Mouse (Mus musculus) v-Abl transformed pro-B cells (cell line): ENCODE measurements around the gene Kcna10.

Experiments
- in situ Hi-C, 2 experiments: fragments of 400-800 bp; cut with MboI; formaldehyde crosslinking; loops; one replicate each; pipeline ENCODE4 v1.15.1; 2025; ENCODE audit not compliant: unreplicated experiment in 2 of 2

Kcna10 gene

DNA sequence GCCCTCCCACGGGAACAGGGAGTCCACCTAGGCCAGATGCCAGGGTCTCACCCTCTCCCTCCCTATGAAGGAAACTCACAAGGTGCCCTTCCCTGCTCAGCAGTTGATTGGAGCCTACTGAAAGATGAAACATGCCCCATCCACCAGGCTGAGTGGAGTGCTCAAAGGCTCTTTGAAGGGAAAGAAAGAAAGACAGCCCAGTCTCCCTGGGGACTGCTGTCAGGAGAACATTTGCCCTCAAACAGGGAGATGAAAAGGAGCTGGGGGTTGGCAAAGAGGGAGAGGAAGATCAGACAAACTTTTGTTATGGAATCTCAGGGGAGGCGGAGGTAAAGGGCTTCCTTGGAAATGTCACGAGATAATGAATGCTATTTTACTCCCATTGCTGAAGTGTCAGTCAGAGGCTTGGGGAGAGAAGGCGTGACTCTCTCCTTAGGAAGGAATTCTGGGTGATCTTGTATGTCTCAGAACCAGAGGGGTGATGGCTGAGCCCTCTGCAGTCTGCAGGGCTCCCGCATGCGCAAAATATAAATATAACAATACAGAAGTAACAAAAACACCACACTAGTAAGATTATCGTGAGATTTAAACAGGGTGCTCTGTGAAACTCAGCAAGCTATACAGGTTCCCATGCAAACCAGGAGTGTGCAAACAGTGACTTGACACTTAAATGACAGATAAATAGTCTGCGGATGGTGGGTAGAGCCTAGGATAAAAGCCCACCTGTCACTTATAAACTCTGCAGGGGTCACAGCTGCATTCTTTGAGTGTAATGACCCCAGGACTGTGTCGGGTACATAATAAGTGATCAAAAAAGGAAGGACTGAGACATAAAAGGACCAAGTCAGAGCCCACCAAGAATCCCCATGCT, 18.7 kb downstream of the Kcna10 start:
- in situ Hi-C loops, result loop anchor here in 1 of 2 experiments (5.0 to 10.0 kb wide), 2 partner anchors 109 to 153 kb away; no protein-coding TSS in a partner anchor

DNA sequence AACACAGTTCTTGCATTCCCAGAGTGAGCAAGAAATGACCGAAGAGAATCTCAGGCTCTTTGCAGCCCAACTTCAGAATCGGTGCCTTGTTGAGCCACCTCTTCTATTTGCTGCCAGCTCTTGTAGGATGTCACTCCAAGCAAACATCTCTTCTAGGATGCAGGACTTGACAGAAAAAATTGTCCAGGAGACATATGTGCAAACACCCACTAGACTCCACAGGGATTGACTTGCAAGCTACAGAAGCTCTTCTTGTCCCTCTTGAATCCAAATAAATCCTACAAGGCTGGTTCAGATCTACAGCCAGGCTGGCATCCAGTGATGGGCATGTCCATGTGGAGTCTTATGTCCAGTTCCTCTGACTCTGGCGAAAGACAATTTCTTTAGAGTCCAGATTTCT, 21.6 kb downstream of the Kcna10 start:
- in situ Hi-C loops, result loop anchor here in 1 of 2 experiments (5.0 to 10.0 kb wide), 2 partner anchors 112 to 150 kb away; no protein-coding TSS in a partner anchor

DNA sequence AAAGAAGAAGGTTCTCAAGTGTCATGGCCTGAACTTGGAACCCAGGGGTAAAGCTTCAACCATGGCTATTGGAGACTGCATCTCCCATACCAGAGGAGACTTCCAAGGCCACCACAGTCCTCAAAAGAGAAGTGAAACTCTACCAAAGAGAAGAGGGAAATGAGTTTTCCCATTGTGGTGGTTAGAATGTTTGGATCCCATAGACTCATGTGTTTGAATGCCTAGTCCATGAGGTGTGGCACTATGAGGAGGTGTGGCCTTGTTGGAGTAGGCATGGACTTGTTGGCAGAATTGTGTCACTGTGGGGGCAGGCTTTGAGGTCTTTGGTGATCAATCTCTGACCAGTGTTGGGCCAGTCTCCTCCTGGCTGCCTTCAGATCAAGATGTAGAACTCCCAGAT, 22.3 kb downstream of the Kcna10 start:
- in situ Hi-C loops, result loop anchor here (5.0 to 10.0 kb wide), 4 partner anchors 67 to 257 kb away; no protein-coding TSS in a partner anchor

DNA sequence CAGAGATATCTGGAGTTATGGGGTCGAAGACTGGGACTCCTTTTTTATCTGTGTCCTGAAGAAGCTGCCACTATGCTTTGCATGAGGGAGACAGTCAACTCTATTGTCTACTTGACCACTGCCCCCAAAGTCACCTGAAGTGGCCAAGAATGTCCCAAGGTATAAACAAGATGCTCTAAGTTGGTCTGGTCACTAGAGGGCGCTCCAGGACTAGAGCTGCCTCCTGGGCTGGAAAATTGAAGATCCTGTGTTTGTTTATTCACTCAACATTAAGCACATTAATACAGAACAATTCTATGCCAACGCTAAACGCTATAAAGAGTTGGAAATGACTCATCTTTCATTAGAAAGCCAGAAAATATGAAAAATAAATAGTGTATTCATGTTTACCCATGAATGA, 23.1 kb downstream of the Kcna10 start:
- in situ Hi-C loops, result loop anchor here (5.0 to 10.0 kb wide), 4 partner anchors 66 to 256 kb away; no protein-coding TSS in a partner anchor

DNA sequence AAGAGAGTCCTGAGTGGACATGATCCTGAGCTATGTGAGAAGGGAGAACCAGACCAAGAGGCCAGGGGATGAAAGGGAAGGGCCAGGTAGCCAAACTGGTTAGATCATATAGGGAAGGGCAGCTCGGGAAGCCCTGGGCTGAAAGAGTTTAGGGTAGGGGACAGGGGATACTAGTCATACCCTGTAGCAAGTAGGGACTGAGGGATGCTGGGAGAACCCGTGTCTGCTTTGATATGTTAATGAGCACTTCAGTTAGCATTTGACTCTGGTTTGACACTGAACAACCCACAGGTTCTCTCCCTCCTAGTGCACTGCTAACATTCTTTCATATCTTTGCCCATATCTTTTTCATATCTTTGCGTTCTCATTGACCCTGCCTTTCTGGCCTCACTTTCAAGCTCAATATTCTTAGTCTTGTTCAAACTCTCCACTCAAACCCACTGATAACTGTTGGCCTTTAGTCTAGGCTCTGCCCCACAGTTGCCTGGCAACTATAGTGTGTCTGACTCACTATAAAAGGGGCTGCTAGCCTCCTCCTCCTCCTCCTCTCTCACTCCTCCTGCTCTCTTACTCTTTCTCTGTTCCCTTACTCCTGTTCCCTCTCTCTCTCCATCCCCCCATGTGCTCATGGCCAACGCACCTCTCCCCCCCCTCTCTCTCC, 23.8 kb downstream of the Kcna10 start:
- in situ Hi-C loops, result loop anchor here (5.0 to 10.0 kb wide), 4 partner anchors 66 to 256 kb away; no protein-coding TSS in a partner anchor

DNA sequence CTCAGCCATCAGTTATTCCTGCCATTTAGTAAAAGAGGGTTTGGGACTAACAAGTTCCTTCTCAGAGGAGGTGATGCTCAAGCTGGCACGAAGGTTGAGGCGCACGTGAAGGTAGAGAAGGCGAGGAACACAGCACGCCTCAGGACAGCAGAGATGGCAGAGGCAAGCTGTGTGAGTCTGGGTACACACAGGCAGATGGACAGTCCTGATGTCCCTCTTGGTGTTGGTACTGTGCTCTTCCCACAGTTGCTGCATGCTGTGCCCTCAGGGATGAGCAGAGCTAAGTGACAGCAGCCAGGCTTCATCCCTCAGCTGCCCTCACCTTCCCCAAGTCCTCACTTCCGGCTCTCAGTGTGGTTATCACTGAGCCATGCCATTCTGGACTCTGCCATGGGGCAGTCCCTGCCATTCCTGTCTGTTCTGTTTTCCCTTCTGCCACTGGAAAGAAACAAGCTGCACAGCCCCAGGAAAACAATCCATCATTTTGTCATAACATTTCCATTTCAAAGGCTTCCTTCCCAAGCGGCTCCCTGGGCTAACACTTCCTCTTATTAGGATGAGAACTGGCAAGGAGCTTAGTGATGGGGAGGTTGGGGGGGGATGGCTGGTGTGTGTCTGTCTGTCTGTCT, 24.9 kb downstream of the Kcna10 start:
- in situ Hi-C loops, result loop anchor here (5.0 to 10.0 kb wide), 4 partner anchors 65 to 255 kb away; no protein-coding TSS in a partner anchor

- in situ Hi-C loops, result no loop called here
These were observed 31.8 kb downstream of the Kcna10 start for GRCm38 (mm10) chr3:107214606-107215005.

- in situ Hi-C loops, result no loop called here
These were observed 33.7 kb downstream of the Kcna10 start for GRCm38 (mm10) chr3:107216400-107217100.

GRCm38 (mm10) chr3:107217101-107217480, 34.2 kb downstream of the Kcna10 start:
- in situ Hi-C loops, result no loop called here

DNA sequence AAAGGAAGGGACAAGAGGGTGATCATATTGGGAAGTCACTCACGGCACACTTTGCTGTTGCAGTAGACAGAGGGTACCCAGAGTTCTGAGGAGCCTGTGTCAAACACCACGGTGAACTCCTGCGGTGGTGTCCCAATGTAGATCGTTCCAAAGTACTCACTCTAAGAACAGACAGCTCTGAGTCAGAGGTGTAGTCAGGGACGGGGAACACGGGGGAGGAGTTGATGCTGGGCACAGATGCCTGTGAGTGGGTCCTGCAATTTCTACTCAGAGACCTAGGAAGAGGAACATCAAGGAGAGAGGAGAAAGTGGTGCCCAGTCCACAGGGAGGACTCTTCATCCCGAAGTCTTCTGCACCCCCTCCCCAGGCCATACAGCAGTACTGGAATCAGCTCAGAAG, 35.7 kb downstream of the Kcna10 start:
- in situ Hi-C loops, result no loop called here

DNA sequence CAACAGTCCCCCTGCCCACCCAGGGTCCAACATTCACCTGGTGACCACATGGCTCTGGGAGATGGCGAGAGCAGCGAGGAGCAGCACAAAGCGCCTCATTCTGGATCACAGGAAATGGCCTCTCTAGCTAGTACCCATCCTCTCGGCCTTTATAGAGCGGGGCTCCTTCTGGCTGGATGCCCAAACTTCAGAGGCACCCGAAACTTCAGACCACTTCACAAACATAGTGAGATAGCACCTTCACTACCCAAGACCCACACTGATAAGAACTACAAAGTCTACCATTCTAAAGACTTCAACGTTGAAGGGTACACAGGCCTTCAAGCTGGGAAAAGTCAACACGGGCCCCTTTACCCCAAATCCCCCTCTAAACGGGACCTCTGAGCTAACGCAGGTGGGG, 38.8 kb downstream of the Kcna10 start, which contains the start of gene Cym:
Gene Cym, minus strand, starts transcription at position 125 of the 400 bp plus-strand sequence.
- in situ Hi-C loops, result no loop called here

GRCm38 (mm10) chr3:107223230-107223629, 40.4 kb downstream of the Kcna10 start:
- in situ Hi-C loops, result no loop called here

DNA sequence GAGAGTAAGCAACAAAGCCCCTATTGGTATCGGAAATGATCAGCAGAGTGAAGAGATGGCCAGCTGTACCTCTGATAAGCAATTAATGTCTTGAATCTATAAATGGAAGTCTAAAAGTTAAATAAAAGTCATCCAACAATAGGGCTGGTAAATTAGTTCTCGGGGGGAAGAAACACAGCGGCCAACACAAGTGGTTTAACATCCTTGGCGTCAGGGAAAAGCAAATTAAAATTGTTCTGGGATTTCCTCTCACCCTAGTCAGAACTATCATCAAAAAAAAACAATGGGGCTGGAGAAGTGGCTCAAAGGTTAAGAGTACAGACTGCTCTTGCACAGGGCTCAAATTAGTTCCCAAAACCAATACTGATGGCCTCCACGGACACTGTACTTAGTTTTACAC, 43.0 kb downstream of the Kcna10 start:
- in situ Hi-C loops, result loop anchor here in 1 of 2 experiments (25.0 kb wide), 1 partner anchor 586 kb away; no protein-coding TSS in a partner anchor

- in situ Hi-C loops, result loop anchor here in 1 of 2 experiments (25.0 kb wide), 1 partner anchor 583 kb away; no protein-coding TSS in a partner anchor
These were observed 46.4 kb downstream of the Kcna10 start for GRCm38 (mm10) chr3:107229221-107229620.

- in situ Hi-C loops, result loop anchor here (5.0 to 25.0 kb wide), 3 partner anchors 42 to 582 kb away; no protein-coding TSS in a partner anchor
These were observed 47.0 kb downstream of the Kcna10 start for GRCm38 (mm10) chr3:107229822-107230221.

- in situ Hi-C loops, result loop anchor here (5.0 to 25.0 kb wide), 3 partner anchors 42 to 582 kb away; no protein-coding TSS in a partner anchor
These were observed 47.7 kb downstream of the Kcna10 start, which contains the start of gene A630076J17Rik for GRCm38 (mm10) chr3:107230527-107230926. A630076J17Rik (plus strand) TSS chr3:107230614.

DNA sequence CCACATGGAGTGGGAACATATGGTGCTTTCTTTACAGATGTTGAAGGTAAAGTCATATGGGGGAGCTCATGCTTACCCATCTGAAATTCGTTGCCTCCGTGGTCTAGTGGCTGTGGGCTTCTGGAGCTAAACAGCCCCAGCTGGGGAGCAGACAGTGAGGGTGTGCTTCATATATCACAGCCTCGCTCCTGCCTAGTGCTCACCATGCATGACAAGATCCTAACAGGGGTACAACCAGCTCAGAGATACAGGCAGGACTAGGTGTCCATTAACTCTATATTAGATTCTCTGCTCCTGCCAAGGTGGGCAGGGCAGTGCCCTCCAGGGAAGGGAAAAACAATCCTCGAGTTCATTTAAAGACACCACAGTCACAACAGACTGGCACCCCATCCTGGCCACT, 48.3 kb downstream of the Kcna10 start:
- in situ Hi-C loops, result loop anchor here (5.0 to 25.0 kb wide), 3 partner anchors 41 to 581 kb away; no protein-coding TSS in a partner anchor

- in situ Hi-C loops, result loop anchor here (5.0 to 25.0 kb wide), 3 partner anchors 39 to 579 kb away; no protein-coding TSS in a partner anchor
These were observed 50.5 kb downstream of the Kcna10 start for GRCm38 (mm10) chr3:107233351-107233813.

GRCm38 (mm10) chr3:107233945-107234344, 51.1 kb downstream of the Kcna10 start:
- in situ Hi-C loops, result loop anchor here (5.0 to 25.0 kb wide), 3 partner anchors 38 to 578 kb away; no protein-coding TSS in a partner anchor
